Mouse (Mus musculus) intestine, embryonic 14.5 days (tissue): ENCODE measurements around the gene Il1rl1. TPM values are rescaled to one million over a fixed set of nuclear protein-coding genes. Genes with fewer than 3 reads are reported as not detected.

Experiments used
- ATAC-seq: fragments of 200-750 bp; cut with Nextera tagmentation; replicated peaks from 2 replicates; pipeline ENCODE4 v1.8.0; 2017; ENCODE audit warnings: low read depth, moderate number of reproducible peaks, moderate TSS enrichment, moderate library complexity; ENCODE audit not compliant: low FRiP score, low TSS enrichment
- DNase-seq: peaks from one replicate; pipeline ENCODE4 v3.0.0-alpha.2; 2018; ENCODE audit warnings: low spot score
- H3K27ac ChIP-seq: fragments of 300-500 bp; sonication (generic); 2 replicates; pipeline ENCODE4 v1.5.1; 2014; ENCODE audit warnings: low read depth, mild to moderate bottlenecking, control low read depth
- H3K27me3 ChIP-seq: fragments of 300-500 bp; sonication (generic); replicated peaks from 2 replicates; pipeline ENCODE4 v1.6.1; 2014; ENCODE audit warnings: low read length, control low read depth; ENCODE audit not compliant: control insufficient read depth, insufficient read depth
- H3K36me3 ChIP-seq: fragments of 300-500 bp; sonication (generic); 2 replicates; pipeline ENCODE4 v1.6.1; 2014; ENCODE audit warnings: low read length, control low read depth; ENCODE audit not compliant: control insufficient read depth, insufficient read depth
- H3K4me1 ChIP-seq: fragments of 300-500 bp; sonication (generic); replicated peaks from 2 replicates; pipeline ENCODE4 v1.6.1; 2014; ENCODE audit warnings: low read length, control low read depth, mixed read lengths; ENCODE audit not compliant: control insufficient read depth, insufficient read depth
- H3K4me2 ChIP-seq: fragments of 300-500 bp; sonication (generic); 2 replicates; pipeline ENCODE4 v1.6.1; 2014; ENCODE audit warnings: low read length
- H3K4me3 ChIP-seq: fragments of 300-500 bp; sonication (generic); 2 replicates; pipeline ENCODE4 v1.5.1; 2014; ENCODE audit warnings: low read depth, low read length, control low read depth, mixed read lengths
- H3K9ac ChIP-seq: fragments of 300-500 bp; sonication (generic); 2 replicates; pipeline ENCODE4 v1.6.1; 2014; ENCODE audit warnings: mild to moderate bottlenecking, low read length
- H3K9me3 ChIP-seq: fragments of 300-500 bp; sonication (generic); 2 replicates; pipeline ENCODE4 v1.6.1; 2016; ENCODE audit warnings: low read length, control low read depth; ENCODE audit not compliant: control insufficient read depth
- WGBS: fragments of 180-500 bp; shearing (Covaris S2); extraction: QIAGEN DNeasy Blood & Tissue Kit; methylation state at CpG from one replicate; pipeline ENCODE4 v1.1.7; 2014; 5-methylcytosine and 5-hydroxymethylcytosine counted together
- polyA plus RNA-seq: library from polyadenylated mRNA; unstranded; fragments of >200 nt; fragmentation: Nextera tagmentation; extraction: Ambion mirVana; gene quantifications from 2 replicates; pipeline ENCODE4 v1.2.1, GENCODE M21; 2014

The Il1rl1 gene
- polyA plus RNA-seq, 1 experiment from 2014 or later: 0.31 TPM

- Histone ChIP-seq H3K4me3 (no peak overlapping the region), H3K9ac (no peak overlapping the region), H3K4me1 (no peaks in the 10 kb centered on the region), H3K27ac (no peak overlapping the region), H3K4me2 (no peak overlapping the region), H3K36me3 (no peaks in the 10 kb centered on the region), H3K9me3 (no peaks in the 10 kb centered on the region), H3K27me3 (no peaks in the 10 kb centered on the region)
- 92% methylated on average over 6 of the region's 6 CpGs for WGBS
- DNase-seq: no peak
- ATAC-seq: no peak
Measured at GRCm38 (mm10) chr1:40399639-40400038, 29.7 kb upstream of the Il1rl1 start.

GRCm38 (mm10) chr1:40404682-40405081, 24.7 kb upstream of the Il1rl1 start:
- 78% methylated on average over 7 of the region's 7 CpGs for WGBS
- DNase-seq (no peak), ATAC-seq (no peak)
- no peak overlapping the region for H3K4me2 ChIP-seq
- H3K9ac ChIP-seq: no peak overlapping the region
- H3K27ac ChIP-seq: no peak overlapping the region
- no peaks in the 10 kb centered on the region for H3K36me3 ChIP-seq
- no peak overlapping the region for H3K4me3 ChIP-seq
- no peaks in the 10 kb centered on the region for H3K27me3 ChIP-seq
- no peaks in the 10 kb centered on the region for H3K4me1 ChIP-seq
- no peaks in the 10 kb centered on the region for H3K9me3 ChIP-seq

- H3K27me3 ChIP-seq: no peaks in the 10 kb centered on the region
- no peak overlapping the region for H3K4me3 ChIP-seq
- H3K9ac ChIP-seq: no peak overlapping the region
- H3K27ac ChIP-seq: no peak overlapping the region
- WGBS: 58% methylated on average over 1 of the region's 1 CpGs
- H3K9me3 ChIP-seq: no peaks in the 10 kb centered on the region
- H3K4me1 ChIP-seq: no peaks in the 10 kb centered on the region
- no peak for ATAC-seq
- DNase-seq: no peak
- H3K4me2 ChIP-seq: no peak overlapping the region
- H3K36me3 ChIP-seq: no peaks in the 10 kb centered on the region
Measured at GRCm38 (mm10) chr1:40409882-40410281, 19.5 kb upstream of the Il1rl1 start.

- H3K4me2 ChIP-seq: no peak overlapping the region
- H3K36me3 ChIP-seq: no peaks in the 10 kb centered on the region
- 87% methylated on average over 1 of the region's 1 CpGs for WGBS
- no peaks in the 10 kb centered on the region for H3K9me3 ChIP-seq
- no peaks in the 10 kb centered on the region for H3K27me3 ChIP-seq
- DNase-seq: no peak
- ATAC-seq: no peak
- H3K9ac ChIP-seq: no peak overlapping the region
- no peak overlapping the region for H3K4me3 ChIP-seq
- H3K4me1 ChIP-seq: no peaks in the 10 kb centered on the region
- H3K27ac ChIP-seq: no peak overlapping the region
Measured at GRCm38 (mm10) chr1:40413039-40413438, 16.3 kb upstream of the Il1rl1 start.

GRCm38 (mm10) chr1:40414276-40414675, 15.1 kb upstream of the Il1rl1 start:
- 73% methylated on average over 7 of the region's 7 CpGs for WGBS
- H3K4me3 ChIP-seq: no peak overlapping the region
- H3K36me3 ChIP-seq: no peaks in the 10 kb centered on the region
- no peak for DNase-seq
- no peaks in the 10 kb centered on the region for H3K27me3 ChIP-seq
- H3K4me2 ChIP-seq: no peak overlapping the region
- no peaks in the 10 kb centered on the region for H3K9me3 ChIP-seq
- ATAC-seq: no peak
- H3K9ac ChIP-seq: no peak overlapping the region
- no peak overlapping the region for H3K27ac ChIP-seq
- no peaks in the 10 kb centered on the region for H3K4me1 ChIP-seq

GRCm38 (mm10) chr1:40414863-40415656, 14.3 kb upstream of the Il1rl1 start:
- no peak overlapping the region for H3K4me2 ChIP-seq
- H3K4me1 ChIP-seq: no peaks in the 10 kb centered on the region
- no peaks in the 10 kb centered on the region for H3K36me3 ChIP-seq
- ATAC-seq: no peak
- DNase-seq: no peak
- H3K27me3 ChIP-seq: no peaks in the 10 kb centered on the region
- H3K9ac ChIP-seq: no peak overlapping the region
- no peaks in the 10 kb centered on the region for H3K9me3 ChIP-seq
- no peak overlapping the region for H3K4me3 ChIP-seq
- no peak overlapping the region for H3K27ac ChIP-seq
- WGBS: 64% methylated on average over 7 of the region's 7 CpGs

- no peak overlapping the region for H3K4me3 ChIP-seq
- no peaks in the 10 kb centered on the region for H3K4me1 ChIP-seq
- H3K27me3 ChIP-seq: no peaks in the 10 kb centered on the region
- no peak overlapping the region for H3K27ac ChIP-seq
- no peaks in the 10 kb centered on the region for H3K9me3 ChIP-seq
- 81% methylated on average over 2 of the region's 2 CpGs for WGBS
- ATAC-seq: no peak
- H3K36me3 ChIP-seq: no peaks in the 10 kb centered on the region
- H3K9ac ChIP-seq: no peak overlapping the region
- no peak for DNase-seq
- H3K4me2 ChIP-seq: no peak overlapping the region
Measured at GRCm38 (mm10) chr1:40417034-40417433, 12.3 kb upstream of the Il1rl1 start.

- Histone ChIP-seq H3K4me1 (no peaks in the 10 kb centered on the region), H3K27me3 (no peaks in the 10 kb centered on the region), H3K27ac (no peak overlapping the region), H3K4me3 (no peak overlapping the region), H3K4me2 (no peak overlapping the region), H3K9ac (no peak overlapping the region), H3K36me3 (no peaks in the 10 kb centered on the region), H3K9me3 (no peaks in the 10 kb centered on the region)
- ATAC-seq (no peak), DNase-seq (no peak)
- WGBS: 59% methylated on average over 5 of the region's 5 CpGs
Measured at GRCm38 (mm10) chr1:40418512-40418911, 10.9 kb upstream of the Il1rl1 start.

- H3K4me2 ChIP-seq: no peak overlapping the region
- H3K9me3 ChIP-seq: no peaks in the 10 kb centered on the region
- no peak overlapping the region for H3K27ac ChIP-seq
- H3K27me3 ChIP-seq: no peaks in the 10 kb centered on the region
- no peak overlapping the region for H3K9ac ChIP-seq
- H3K4me1 ChIP-seq: no peaks in the 10 kb centered on the region
- H3K4me3 ChIP-seq: no peak overlapping the region
- no peak for ATAC-seq
- no peaks in the 10 kb centered on the region for H3K36me3 ChIP-seq
- DNase-seq: peak; percentile 45
- WGBS: 89% methylated on average over 6 of the region's 6 CpGs
Measured at GRCm38 (mm10) chr1:40423892-40424291, 5.5 kb upstream of the Il1rl1 start.
